Mouse (Mus musculus) ZHBTc4 (cell line): ENCODE data around the gene Mex3a.

Experiments
- DNase-seq: peaks from one replicate; pipeline ENCODE4 v3.0.0-alpha.2; 2011; ENCODE audit warnings: low read depth, low spot score

Mex3a gene

GRCm38 (mm10) chr3:88527565-88527964 lies 4.6 kb upstream of the Mex3a start:
- no peak for DNase-seq

- DNase-seq: no peak
Observed at GRCm38 (mm10) chr3:88528646-88529045, 3.5 kb upstream of the Mex3a start.

- no peak for DNase-seq
Observed at GRCm38 (mm10) chr3:88529204-88530000, 2.8 kb upstream of the Mex3a start.

DNA sequence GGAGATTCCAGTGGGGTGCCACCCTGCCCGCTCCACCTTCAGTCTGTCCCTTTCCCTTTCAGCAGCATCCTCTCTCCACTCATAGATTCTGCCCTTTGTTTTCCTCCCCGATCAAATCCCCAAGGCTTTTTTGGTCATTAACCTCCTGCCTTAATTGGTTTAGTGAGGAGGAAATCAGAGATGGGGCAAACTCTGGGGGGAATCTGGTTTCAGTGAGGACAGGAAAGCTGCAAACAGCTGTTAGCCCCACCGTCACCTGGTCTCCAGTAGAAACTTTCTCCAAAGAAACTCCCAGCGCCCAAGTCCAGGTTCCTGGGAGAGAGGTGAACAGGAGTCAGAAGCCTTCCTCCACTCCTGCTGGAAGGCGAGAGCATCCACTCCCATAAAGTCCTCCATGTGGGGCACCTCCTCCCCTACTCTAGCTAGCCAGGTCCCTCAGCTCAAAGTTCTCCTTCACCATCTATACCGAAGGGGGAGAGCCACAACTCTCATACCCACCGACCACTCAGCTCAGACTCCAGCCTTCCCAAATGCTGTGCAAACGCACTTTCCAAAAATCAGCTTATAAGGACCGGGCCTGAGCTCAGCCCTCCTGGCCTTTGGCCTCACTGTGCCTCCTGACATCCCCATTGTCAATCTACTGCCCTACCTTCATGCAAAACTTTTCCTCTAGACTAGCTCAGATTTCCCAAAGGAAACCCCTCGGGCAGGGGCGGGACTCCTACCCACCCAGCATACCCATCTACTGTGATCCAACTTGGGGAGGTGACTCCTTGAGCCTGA lies 1.9 kb upstream of the Mex3a start:
- peak; percentile 90 for DNase-seq

- peak; percentile 94 for DNase-seq
Observed at GRCm38 (mm10) chr3:88531348-88532298, 572 bp upstream of the Mex3a start.

DNA sequence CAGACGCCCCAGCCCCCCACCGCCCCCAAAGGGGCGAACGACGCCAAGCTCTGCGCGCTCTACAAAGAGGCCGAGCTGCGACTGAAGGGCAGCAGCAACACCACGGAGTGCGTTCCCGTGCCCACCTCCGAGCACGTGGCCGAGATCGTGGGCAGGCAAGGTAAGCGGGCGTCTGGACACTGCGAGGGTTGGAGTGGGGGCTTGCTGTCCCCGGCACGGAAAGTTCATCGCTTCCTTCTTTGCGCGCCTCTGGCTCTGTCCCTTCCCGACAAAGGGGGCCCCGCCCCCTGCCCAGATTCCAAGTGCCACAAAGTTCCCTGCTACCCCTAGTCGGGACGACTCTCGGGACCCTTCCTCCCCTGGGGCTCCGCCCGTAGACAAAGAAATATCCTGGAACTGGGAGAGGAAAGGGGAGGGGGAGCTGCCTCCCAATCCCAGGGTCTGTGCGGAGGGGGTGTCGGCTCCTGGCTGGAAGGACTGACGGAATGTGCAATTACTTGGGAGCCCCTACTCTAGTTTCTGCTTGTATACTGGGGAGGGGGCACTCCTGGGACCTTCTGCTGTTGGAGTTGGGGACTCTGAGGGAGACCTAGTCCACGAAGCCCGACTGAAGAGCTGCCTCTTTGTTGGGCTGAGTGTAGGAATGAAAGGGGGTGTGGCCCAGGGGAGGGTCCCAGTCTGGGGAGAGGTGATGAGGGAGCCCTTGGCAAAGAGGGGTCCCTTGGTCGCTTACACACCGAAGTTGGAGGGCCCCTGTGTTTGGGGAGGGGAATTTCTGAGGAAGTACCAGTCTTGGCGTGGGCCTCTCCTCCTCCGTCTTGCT lies 705 bp downstream of the Mex3a start:
- peak; percentile 69 for DNase-seq

DNA sequence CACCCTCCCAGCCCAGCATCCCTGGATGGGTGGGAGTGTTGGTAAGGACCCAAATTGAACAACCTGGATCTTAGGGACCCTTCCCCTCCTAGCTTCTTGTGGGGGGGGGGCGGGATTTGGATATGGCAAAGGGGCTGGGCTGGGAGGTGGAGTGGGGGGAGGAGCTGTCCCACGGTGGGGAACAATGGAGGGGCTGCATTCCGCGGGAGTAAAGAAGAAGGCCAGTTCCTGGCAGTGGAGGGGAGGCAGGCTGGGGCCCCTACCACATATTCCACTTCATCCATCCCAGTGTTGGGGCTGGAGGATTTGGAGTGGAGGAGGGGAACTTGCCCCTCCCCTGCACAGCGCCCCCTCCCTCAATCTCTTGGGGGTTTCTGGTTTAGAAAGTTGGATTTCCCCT lies 1.5 kb downstream of the Mex3a start:
- DNase-seq: no peak

DNA sequence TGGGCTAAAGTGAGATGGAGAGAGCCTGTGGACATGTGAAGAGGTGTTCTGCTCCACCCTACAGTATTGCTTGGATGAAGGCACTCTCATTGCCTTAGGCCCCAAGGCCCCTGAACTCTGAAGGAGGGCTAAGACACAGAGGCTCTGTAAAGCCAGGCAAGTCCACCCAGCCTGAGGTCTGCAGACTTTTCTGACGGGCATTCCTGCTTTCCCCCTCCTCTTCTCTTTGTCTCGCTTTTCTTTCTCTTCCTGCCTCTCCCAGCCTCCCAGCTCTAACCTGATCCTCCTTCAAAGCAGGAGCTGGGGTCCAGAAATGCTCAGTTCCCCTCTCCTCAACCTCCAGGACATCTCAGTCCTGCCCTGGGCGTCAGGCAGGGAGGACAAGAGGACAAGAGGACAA lies 2.8 kb downstream of the Mex3a start:
- no peak for DNase-seq

- no peak for DNase-seq
Observed at GRCm38 (mm10) chr3:88535527-88535926, 3.3 kb downstream of the Mex3a start.

GRCm38 (mm10) chr3:88536103-88536930 lies 4.1 kb downstream of the Mex3a start:
- DNase-seq: peak; percentile 82

- DNase-seq: no peak
Observed at GRCm38 (mm10) chr3:88537146-88537545, 5.0 kb downstream of the Mex3a start.

- no peak for DNase-seq
Observed at GRCm38 (mm10) chr3:88538271-88539145, 6.3 kb downstream of the Mex3a start.

DNA sequence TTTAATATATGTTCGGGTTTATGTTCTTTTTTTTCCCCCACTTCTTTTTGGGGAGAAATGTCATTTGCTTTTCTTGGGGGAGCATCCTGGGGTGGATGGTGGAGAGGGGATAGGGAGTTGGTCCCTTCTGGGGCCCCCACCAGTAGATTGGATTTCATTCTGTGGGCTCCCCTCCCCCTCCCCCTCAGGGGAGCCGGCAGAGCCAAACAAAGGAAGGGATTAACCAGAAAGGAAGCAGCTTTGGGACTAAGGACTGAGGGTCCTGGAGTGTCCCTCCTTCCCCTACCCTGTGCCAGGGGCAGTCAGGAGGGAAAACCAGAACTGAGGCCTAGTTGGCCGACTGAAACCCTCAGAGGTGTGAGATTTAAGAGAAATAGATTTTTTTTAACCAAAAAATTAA lies 7.2 kb downstream of the Mex3a start:
- DNase-seq: no peak

GRCm38 (mm10) chr3:88540085-88540484 lies 7.9 kb downstream of the Mex3a start:
- no peak for DNase-seq

- DNase-seq: no peak
Observed at GRCm38 (mm10) chr3:88541622-88542401, 9.6 kb downstream of the Mex3a start.

DNA sequence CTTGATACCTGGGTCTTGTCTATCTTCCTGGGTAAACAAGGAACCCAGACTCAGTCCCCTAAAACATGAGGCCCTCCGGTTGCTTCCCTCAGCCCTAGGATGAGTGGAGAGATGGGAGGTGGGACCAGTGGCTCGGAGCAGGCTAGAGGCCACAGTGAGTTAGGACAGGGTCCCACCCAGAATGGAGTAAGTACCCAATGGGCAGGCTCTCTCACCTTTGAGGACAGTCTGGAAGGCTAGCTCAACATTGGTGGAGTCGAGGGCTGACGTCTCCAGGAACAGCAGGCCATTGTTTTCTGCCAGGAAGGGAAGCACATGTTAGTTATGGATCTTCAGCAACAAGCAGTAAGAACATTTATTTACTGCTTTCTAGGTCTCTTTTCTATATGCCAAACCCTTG lies 10.3 kb downstream of the Mex3a start:
- DNase-seq: no peak

- no peak for DNase-seq
Observed at GRCm38 (mm10) chr3:88543174-88543573, 11.0 kb downstream of the Mex3a start.
